Mouse (Mus musculus): Measurements from ENCODE around the gene Stpg1.

Gene Stpg1

GRCm38 (mm10) chr4:135513865-135514264 lies 19.3 kb downstream of the Stpg1 start:
- no peak for DNase-seq (ENCODE audit: low spot score)

GRCm38 (mm10) chr4:135514925-135515324 lies 20.3 kb downstream of the Stpg1 start:
- no peak for DNase-seq (ENCODE audit: low spot score)

- DNase-seq (ENCODE audit: low spot score) = no peak
Measured at GRCm38 (mm10) chr4:135516351-135517316, 22.0 kb downstream of the Stpg1 start.

GRCm38 (mm10) chr4:135518135-135518534 lies 23.5 kb downstream of the Stpg1 start:
- no peak for DNase-seq (ENCODE audit: low spot score)

GRCm38 (mm10) chr4:135520421-135520820 lies 25.8 kb downstream of the Stpg1 start:
- DNase-seq (ENCODE audit: low spot score) = no peak

GRCm38 (mm10) chr4:135523939-135524338 lies 29.3 kb downstream of the Stpg1 start:
- DNase-seq (ENCODE audit: low spot score) = no peak

GRCm38 (mm10) chr4:135525057-135525456 lies 30.5 kb downstream of the Stpg1 start:
- DNase-seq (ENCODE audit: low spot score) = no peak

GRCm38 (mm10) chr4:135526039-135526710 lies 31.6 kb downstream of the Stpg1 start:
- DNase-seq (ENCODE audit: low spot score) = no peak

GRCm38 (mm10) chr4:135530270-135530669 lies 35.7 kb downstream of the Stpg1 start:
- no peak for DNase-seq (ENCODE audit: low spot score)

- no peak for DNase-seq (ENCODE audit: low spot score)
Measured at GRCm38 (mm10) chr4:135531236-135531635, 36.6 kb downstream of the Stpg1 start.

GRCm38 (mm10) chr4:135531771-135532613 lies 37.4 kb downstream of the Stpg1 start:
- no peak for DNase-seq (ENCODE audit: low spot score)

- no peak for DNase-seq (ENCODE audit: low spot score)
Measured at GRCm38 (mm10) chr4:135533001-135533400, 38.4 kb downstream of the Stpg1 start.

- DNase-seq (ENCODE audit: low spot score) = no peak
Measured at GRCm38 (mm10) chr4:135535021-135535420, 40.4 kb downstream of the Stpg1 start.

- no peak for DNase-seq (ENCODE audit: low spot score)
Measured at GRCm38 (mm10) chr4:135539056-135539455, 44.5 kb downstream of the Stpg1 start.

GRCm38 (mm10) chr4:135540057-135540456 lies 45.5 kb downstream of the Stpg1 start:
- DNase-seq (ENCODE audit: low spot score) = no peak

- DNase-seq (ENCODE audit: low spot score) = no peak
Measured at GRCm38 (mm10) chr4:135544284-135544683, 49.7 kb downstream of the Stpg1 start.

GRCm38 (mm10) chr4:135545080-135545511 lies 50.5 kb downstream of the Stpg1 start:
- DNase-seq (ENCODE audit: low spot score) = no peak

- no peak for DNase-seq (ENCODE audit: low spot score)
Measured at GRCm38 (mm10) chr4:135546008-135546407, 51.4 kb downstream of the Stpg1 start.

- no peak for DNase-seq (ENCODE audit: low spot score)
Measured at GRCm38 (mm10) chr4:135546793-135547192, 52.2 kb downstream of the Stpg1 start.

- no peak for DNase-seq (ENCODE audit: low spot score)
Measured at GRCm38 (mm10) chr4:135547551-135547950, 53.0 kb downstream of the Stpg1 start.

GRCm38 (mm10) chr4:135548108-135548507 lies 53.5 kb downstream of the Stpg1 start:
- no peak for DNase-seq (ENCODE audit: low spot score)

- no peak for DNase-seq (ENCODE audit: low spot score)
Measured at GRCm38 (mm10) chr4:135548521-135549077, 54.0 kb downstream of the Stpg1 start.
